Mouse (Mus musculus) heart, postnatal 0 days (tissue): ENCODE measurements around the gene 4930578C19Rik. TPM values are rescaled to one million over a fixed set of nuclear protein-coding genes. Genes with fewer than 3 reads are reported as not detected.

ENCODE experiments used
- ATAC-seq: fragments of 200-750 bp; cut with Nextera tagmentation; 2 replicates; pipeline ENCODE4 v1.8.0; 2017; ENCODE audit warnings: low read depth, moderate number of reproducible peaks, moderate library complexity; ENCODE audit not compliant: insufficient read depth
- DNase-seq: peaks from one replicate; pipeline ENCODE4 v3.0.0-alpha.2; 2016; ENCODE audit warnings: low spot score
- H3K27ac ChIP-seq: fragments of 300-500 bp; sonication (generic); 2 replicates; pipeline ENCODE4 v1.5.1; 2014; ENCODE audit warnings: low read depth, mild to moderate bottlenecking
- H3K27me3 ChIP-seq: fragments of 300-500 bp; sonication (generic); 2 replicates; pipeline ENCODE4 v1.6.1; 2014; ENCODE audit warnings: low read length, mixed read lengths; ENCODE audit not compliant: control insufficient read depth, insufficient read depth
- H3K36me3 ChIP-seq: fragments of 300-500 bp; sonication (generic); replicated peaks from 2 replicates; pipeline ENCODE4 v1.6.1; 2014; ENCODE audit warnings: low read length, mixed read lengths; ENCODE audit not compliant: control insufficient read depth, insufficient read depth
- H3K4me1 ChIP-seq: fragments of 300-500 bp; sonication (generic); 2 replicates; pipeline ENCODE4 v1.6.1; 2014; ENCODE audit warnings: antibody characterized with exemption; ENCODE audit not compliant: control insufficient read depth, insufficient read depth
- H3K4me2 ChIP-seq: fragments of 300-500 bp; sonication (generic); 2 replicates; pipeline ENCODE4 v1.6.1; 2014; ENCODE audit warnings: low read depth, mild to moderate bottlenecking, low read length, moderate library complexity
- H3K4me3 ChIP-seq: fragments of 300-500 bp; sonication (generic); 2 replicates; pipeline ENCODE4 v1.5.1; 2014; ENCODE audit warnings: low read depth, low read length
- H3K9ac ChIP-seq: fragments of 300-500 bp; sonication (generic); replicated peaks from 2 replicates; pipeline ENCODE4 v1.6.1; 2014; ENCODE audit warnings: low read depth, low read length, mixed read lengths
- H3K9me3 ChIP-seq: fragments of 300-500 bp; sonication (generic); replicated peaks from 2 replicates; pipeline ENCODE4 v1.6.1; 2016; ENCODE audit warnings: low read length; ENCODE audit not compliant: control insufficient read depth
- CTCF ChIP-seq: IDR thresholded peaks from 2 replicates; pipeline ENCODE4 v1.5.1; 2016; ENCODE audit warnings: antibody characterized with exemption, control low read depth, low read depth
- EP300 ChIP-seq: IDR thresholded peaks from 2 replicates; pipeline ENCODE4 v1.6.1; 2016; ENCODE audit warnings: antibody characterized with exemption, low read depth
- WGBS: fragments of 180-500 bp; shearing (Covaris S2); extraction: QIAGEN DNeasy Blood & Tissue Kit; methylation state at CpG from one replicate; pipeline ENCODE4 v1.1.7; 2014; 5-methylcytosine and 5-hydroxymethylcytosine counted together
- polyA plus RNA-seq: library from polyadenylated mRNA; unstranded; fragments of >200 nt; fragmentation: Nextera tagmentation; extraction: Ambion mirVana; gene quantifications from 2 replicates; pipeline ENCODE4 v1.2.1, GENCODE M21; 2015
- total RNA-seq: library from RNA; depleted of rRNA; stranded (reverse); fragments of >200 nt; gene quantifications from 2 replicates; pipeline ENCODE4 v1.2.3, GENCODE M21; 2014; ENCODE audit warnings: low replicate concordance; rRNA removed

4930578C19Rik gene
- 1.3 and 4.2 TPM in 2 replicates for total RNA-seq
- 1.2 and 1.6 TPM in 2 replicates for polyA plus RNA-seq

DNA sequence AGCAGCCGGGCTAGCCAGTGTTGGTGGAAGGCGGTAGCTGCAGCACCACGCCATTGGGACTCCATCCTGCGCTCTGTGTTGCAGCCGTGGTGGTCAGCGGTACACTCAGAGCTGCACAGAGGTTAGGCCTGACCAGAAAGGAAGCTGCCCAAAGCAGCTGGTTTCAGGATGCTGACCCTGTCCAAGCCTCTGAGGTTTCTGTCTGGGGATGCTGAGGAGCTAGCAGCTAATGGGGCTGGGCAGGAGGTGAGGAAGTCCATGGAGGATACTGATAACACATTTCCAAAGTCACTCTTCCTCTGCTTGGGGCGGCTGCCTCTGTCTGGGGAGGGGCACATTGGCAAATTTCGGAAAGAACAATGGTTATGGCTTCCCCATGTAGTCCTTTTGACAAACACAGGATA is at the start of gene 4930578C19Rik:
TSS of gene 4930578C19Rik (minus strand) at position 200 of the 404 bp plus-strand sequence.
- 55% methylated on average over 8 of the region's 8 CpGs for WGBS

GRCm38 (mm10) chrX:18467690-18468089 is 6.5 kb upstream of the 4930578C19Rik start:
- Histone ChIP-seq H3K36me3 (no peaks in the 10 kb centered on the region), H3K27ac (no peak overlapping the region), H3K27me3 (no peaks in the 10 kb centered on the region), H3K9me3 (no peaks in the 10 kb centered on the region), H3K4me2 (no peak overlapping the region), H3K4me3 (no peak overlapping the region), H3K4me1 (no peaks in the 10 kb centered on the region), H3K9ac (no peak overlapping the region)
- no peak for TF ChIP-seq CTCF
- no peak for TF ChIP-seq EP300
- WGBS: 35% methylated on average over 1 of the region's 1 CpGs
- no peak for DNase-seq
- ATAC-seq: no peak

More for the DNA sequence above, at the start of gene 4930578C19Rik:
- no peaks in the 10 kb centered on the region for H3K4me1 ChIP-seq
- 0 out of 2 replicates have a peak within 1 kb of the TSS, but pooled peaks have one; percentile 9 for H3K4me2 ChIP-seq
- H3K4me3 ChIP-seq: peak within 1 kb of the TSS; percentile 11; the same call in 1 of the 2 replicates
- H3K9me3 ChIP-seq: no peaks in the 10 kb centered on the region
- peak; percentile 81 for ATAC-seq
- DNase-seq: peak; percentile 12
- peak within 1 kb of the TSS; percentile 64 for H3K27ac ChIP-seq
- no peaks in the 10 kb centered on the region for H3K27me3 ChIP-seq
- TF ChIP-seq CTCF (no peak), EP300 (0 out of 2 replicates have a peak, but pooled peaks have one; percentile 28)
- H3K36me3 ChIP-seq: no peaks in the 10 kb centered on the region
- H3K9ac ChIP-seq: no peak within 1 kb of the TSS

DNA sequence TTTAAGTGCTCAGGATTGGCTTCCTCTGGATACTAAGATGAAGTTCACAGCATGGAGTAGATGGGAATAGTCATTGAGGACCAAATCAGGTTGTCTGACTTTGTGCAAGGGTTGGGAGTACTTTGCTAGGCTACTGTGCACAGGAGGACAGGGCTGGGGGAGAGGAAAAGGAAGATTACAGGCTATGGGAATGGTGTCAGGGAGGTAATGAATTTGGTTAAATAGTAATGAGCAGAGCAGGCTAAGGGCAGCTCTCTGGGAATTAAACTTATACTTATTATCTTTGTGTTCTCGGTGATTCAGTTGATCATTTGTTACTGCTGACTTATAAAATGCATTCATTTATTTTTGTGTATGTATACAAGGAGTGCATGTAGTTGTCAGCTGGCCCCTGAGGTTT is 1.7 kb upstream of the 4930578C19Rik start:
- Histone ChIP-seq H3K36me3 (no peaks in the 10 kb centered on the region), H3K4me3 (no peak overlapping the region), H3K27ac (no peak overlapping the region), H3K9ac (no peak overlapping the region), H3K4me1 (no peaks in the 10 kb centered on the region), H3K27me3 (no peaks in the 10 kb centered on the region), H3K9me3 (no peaks in the 10 kb centered on the region), H3K4me2 (no peak overlapping the region)
- TF ChIP-seq CTCF (no peak), EP300 (no peak)
- ATAC-seq (no peak), DNase-seq (no peak)
- WGBS: 65% methylated on average over 1 of the region's 1 CpGs

GRCm38 (mm10) chrX:18451559-18451958 is 9.6 kb downstream of the 4930578C19Rik start:
- no peak overlapping the region for H3K4me2 ChIP-seq
- 27% methylated on average over 1 of the region's 1 CpGs for WGBS

DNA sequence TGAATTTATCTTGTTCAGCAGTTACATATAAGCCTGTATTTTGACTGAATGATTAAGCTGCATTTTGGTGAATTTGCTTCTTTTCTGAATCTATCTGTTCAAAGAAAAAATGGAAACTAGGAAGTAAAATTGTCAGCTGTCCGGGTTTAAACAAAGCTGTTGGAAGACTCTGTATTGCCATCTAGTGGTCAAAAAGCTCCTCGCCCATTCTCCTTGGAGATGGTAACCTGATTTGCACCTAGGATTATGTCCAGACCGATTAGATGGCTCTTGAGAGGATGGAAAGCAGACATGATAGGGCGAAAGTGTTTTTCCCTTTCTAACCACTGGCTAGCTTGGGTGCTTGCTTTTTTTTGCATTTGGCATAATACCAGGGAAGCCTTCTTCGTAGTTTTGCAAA is 19.1 kb downstream of the 4930578C19Rik start:
- peak; percentile 19 for DNase-seq
- WGBS: 21% methylated on average over 5 of the region's 5 CpGs

More at GRCm38 (mm10) chrX:18451559-18451958, 9.6 kb downstream of the 4930578C19Rik start:
- Histone ChIP-seq H3K36me3 (no peaks in the 10 kb centered on the region), H3K4me1 (no peaks in the 10 kb centered on the region), H3K4me3 (no peak overlapping the region), H3K9ac (no peak overlapping the region), H3K9me3 (no peaks in the 10 kb centered on the region), H3K27me3 (no peaks in the 10 kb centered on the region), H3K27ac (no peak overlapping the region)
- DNase-seq (no peak), ATAC-seq (no peak)
- TF ChIP-seq CTCF: no peak
- TF ChIP-seq EP300: no peak

GRCm38 (mm10) chrX:18425451-18425850 is 35.7 kb downstream of the 4930578C19Rik start:
- H3K4me2 ChIP-seq: no peak overlapping the region
- DNase-seq (no peak), ATAC-seq (no peak)
- H3K4me1 ChIP-seq: no peaks in the 10 kb centered on the region
- WGBS: 78% methylated on average over 3 of the region's 3 CpGs
- no peaks in the 10 kb centered on the region for H3K9me3 ChIP-seq
- no peak for TF ChIP-seq EP300
- no peak for TF ChIP-seq CTCF
- no peaks in the 10 kb centered on the region for H3K27me3 ChIP-seq
- H3K36me3 ChIP-seq: no peaks in the 10 kb centered on the region
- H3K4me3 ChIP-seq: no peak overlapping the region
- no peak overlapping the region for H3K27ac ChIP-seq
- no peak overlapping the region for H3K9ac ChIP-seq

More for the DNA sequence above, 19.1 kb downstream of the 4930578C19Rik start:
- no peak overlapping the region for H3K4me3 ChIP-seq
- H3K9me3 ChIP-seq: no peaks in the 10 kb centered on the region
- no peaks in the 10 kb centered on the region for H3K36me3 ChIP-seq
- H3K27ac ChIP-seq: no peak overlapping the region
- no peak overlapping the region for H3K9ac ChIP-seq
- no peaks in the 10 kb centered on the region for H3K4me1 ChIP-seq
- TF ChIP-seq CTCF: peak; percentile 61
- no peak for TF ChIP-seq EP300
- no peak overlapping the region for H3K4me2 ChIP-seq
- no peak for ATAC-seq
- H3K27me3 ChIP-seq: no peaks in the 10 kb centered on the region
